Mouse (Mus musculus) liver, adult 2 months (tissue): ENCODE measurements around the gene Ppef2. TPM values are rescaled to one million over a fixed set of nuclear protein-coding genes. Genes with fewer than 3 reads are reported as not detected.

Experiments used
- DNase-seq: peaks from one replicate; pipeline ENCODE4 v3.0.0-alpha.2; 2011; ENCODE audit warnings: low read depth, low spot score; ENCODE audit errors: extremely low read depth
- H3K27ac ChIP-seq: fragments of 200-500 bp; replicated peaks from 2 replicates; pipeline ENCODE4 v1.5.1; 2012; ENCODE audit warnings: low read depth, mild to moderate bottlenecking, control low read depth, inconsistent platforms, low read length; ENCODE audit not compliant: insufficient read depth
- H3K27me3 ChIP-seq: fragments of 200-500 bp; 2 replicates; pipeline ENCODE4 v1.6.1; 2012; ENCODE audit warnings: mild to moderate bottlenecking, moderate library complexity, low read length, inconsistent platforms; ENCODE audit not compliant: control insufficient read depth, insufficient read depth
- H3K36me3 ChIP-seq: fragments of 200-500 bp; 2 replicates; pipeline ENCODE4 v1.6.1; 2012; ENCODE audit warnings: low read length, inconsistent platforms; ENCODE audit not compliant: control insufficient read depth, insufficient read depth
- H3K4me1 ChIP-seq: fragments of 200-500 bp; 2 replicates; pipeline ENCODE4 v1.6.1; 2011; ENCODE audit warnings: low read length; ENCODE audit not compliant: control insufficient read depth, insufficient read depth
- H3K4me3 ChIP-seq: fragments of 200-500 bp; 2 replicates; pipeline ENCODE4 v1.5.1; 2011; ENCODE audit warnings: low read depth, mild to moderate bottlenecking, control low read depth, low read length, moderate library complexity; ENCODE audit not compliant: insufficient read depth
- H3K79me2 ChIP-seq: fragments of 200-500 bp; 2 replicates; pipeline ENCODE4 v1.6.1; 2012; ENCODE audit warnings: inconsistent platforms, mild to moderate bottlenecking, low read length, moderate library complexity; ENCODE audit not compliant: control insufficient read depth, insufficient read depth
- H3K9ac ChIP-seq: fragments of 200-500 bp; 2 replicates; pipeline ENCODE4 v1.6.1; 2012; ENCODE audit warnings: low read depth, mild to moderate bottlenecking, control low read depth, inconsistent platforms, low read length
- CTCF ChIP-seq: fragments of 200-500 bp; IDR thresholded peaks from 2 replicates; pipeline ENCODE4 v1.5.1; 2011; ENCODE audit warnings: low read depth, low read length, control low read depth
- POLR2A ChIP-seq: fragments of 200-500 bp; IDR thresholded peaks from 2 replicates; pipeline ENCODE4 v1.6.1; 2011; ENCODE audit warnings: low read length, control low read depth; ENCODE audit not compliant: insufficient read depth; ENCODE audit errors: extremely low read depth
- WGBS: fragments of 180-500 bp; shearing (Covaris S2); methylation state at CpG from one replicate; pipeline ENCODE4 v1.1.7; 2018; 5-methylcytosine and 5-hydroxymethylcytosine counted together
- polyA plus RNA-seq: library from polyadenylated mRNA; depleted of rRNA; stranded (reverse); fragments of >200 nt; gene quantifications from 2 replicates; pipeline ENCODE4 v1.2.3, GENCODE M21; 2012
- total RNA-seq: library from RNA; depleted of rRNA; stranded (reverse); fragments of >200 nt; gene quantifications from 2 replicates; pipeline ENCODE4 v1.2.3, GENCODE M21; 2014

Gene Ppef2
- total and polyA plus RNA-seq, 2 experiments: 0.27 TPM; not detected in 1

DNA sequence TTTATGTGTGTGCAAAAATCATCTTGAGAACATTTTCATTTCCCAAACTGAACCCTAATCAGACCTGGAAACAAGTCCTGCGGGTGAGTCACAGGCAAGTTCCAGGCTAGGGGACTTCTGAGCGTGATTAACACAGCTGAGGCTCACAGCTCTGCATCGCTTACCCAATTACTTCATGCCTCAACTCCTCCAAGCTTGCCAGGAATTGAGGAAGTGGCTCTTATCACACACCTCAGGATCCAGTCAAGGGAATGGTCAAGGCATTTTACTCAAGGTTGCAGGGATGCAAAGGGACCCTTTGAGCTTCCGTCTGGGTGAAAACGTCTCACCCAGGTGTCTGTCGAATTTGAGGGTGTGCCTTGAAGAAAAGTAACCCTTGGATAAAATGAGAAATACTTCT is 36.3 kb downstream of the Ppef2 start:
- H3K27me3 ChIP-seq: no peaks in the 10 kb centered on the region
- WGBS: 73% methylated on average over 6 of the region's 6 CpGs
- H3K36me3 ChIP-seq: no peaks in the 10 kb centered on the region
- H3K9ac ChIP-seq: no peak overlapping the region
- H3K4me1 ChIP-seq: no peaks in the 10 kb centered on the region
- no peak overlapping the region for H3K4me3 ChIP-seq
- no peaks in the 10 kb centered on the region for H3K79me2 ChIP-seq
- H3K27ac ChIP-seq: no peak overlapping the region
- TF ChIP-seq CTCF: no peak
- no peak for DNase-seq

- Histone ChIP-seq H3K79me2 (no peaks in the 10 kb centered on the region), H3K27ac (no peak overlapping the region), H3K4me1 (no peaks in the 10 kb centered on the region), H3K9ac (no peak overlapping the region), H3K27me3 (no peaks in the 10 kb centered on the region), H3K4me3 (no peak overlapping the region), H3K36me3 (no peaks in the 10 kb centered on the region)
- 76% methylated on average over 17 of the region's 17 CpGs for WGBS
- no peak for TF ChIP-seq CTCF
- TF ChIP-seq POLR2A: no peak
- DNase-seq: no peak
Measured at GRCm38 (mm10) chr5:92218915-92219793, 36.9 kb downstream of the Ppef2 start.

GRCm38 (mm10) chr5:92215308-92215707 is 40.8 kb downstream of the Ppef2 start, which contains the start of gene U90926:
TSS of gene U90926 (minus strand) at chr5:92215408.
- no peak within 1 kb of the TSS for H3K4me3 ChIP-seq
- no peak within 1 kb of the TSS for H3K9ac ChIP-seq
- no peak for DNase-seq
- no peak for TF ChIP-seq POLR2A
- no peak for TF ChIP-seq CTCF
- H3K79me2 ChIP-seq: no peaks in the 10 kb centered on the region
- 92% methylated on average over 4 of the region's 4 CpGs for WGBS
- no peaks in the 10 kb centered on the region for H3K4me1 ChIP-seq
- H3K27me3 ChIP-seq: no peaks in the 10 kb centered on the region
- no peak within 1 kb of the TSS for H3K27ac ChIP-seq
- no peaks in the 10 kb centered on the region for H3K36me3 ChIP-seq

- H3K27ac ChIP-seq: no peak overlapping the region
- TF ChIP-seq CTCF (no peak), POLR2A (no peak)
- no peaks in the 10 kb centered on the region for H3K36me3 ChIP-seq
- H3K9ac ChIP-seq: no peak overlapping the region
- DNase-seq: peak; percentile 22
- H3K79me2 ChIP-seq: no peaks in the 10 kb centered on the region
- H3K4me3 ChIP-seq: no peak overlapping the region
- no peaks in the 10 kb centered on the region for H3K27me3 ChIP-seq
- H3K4me1 ChIP-seq: no peaks in the 10 kb centered on the region
- 77% methylated on average over 4 of the region's 4 CpGs for WGBS
Measured at GRCm38 (mm10) chr5:92212231-92212630, 43.8 kb downstream of the Ppef2 start.

- WGBS: 87% methylated on average over 8 of the region's 8 CpGs
- Histone ChIP-seq H3K27ac (no peak overlapping the region), H3K36me3 (no peaks in the 10 kb centered on the region), H3K9ac (no peak overlapping the region), H3K27me3 (no peaks in the 10 kb centered on the region), H3K4me3 (no peak overlapping the region), H3K4me1 (peaks cover 9% of the 10 kb centered on the region; the same call in 1 of the 2 replicates), H3K79me2 (no peaks in the 10 kb centered on the region)
- TF ChIP-seq POLR2A (no peak), CTCF (no peak)
- DNase-seq: no peak
Measured at GRCm38 (mm10) chr5:92210205-92210604, 45.9 kb downstream of the Ppef2 start.

DNA sequence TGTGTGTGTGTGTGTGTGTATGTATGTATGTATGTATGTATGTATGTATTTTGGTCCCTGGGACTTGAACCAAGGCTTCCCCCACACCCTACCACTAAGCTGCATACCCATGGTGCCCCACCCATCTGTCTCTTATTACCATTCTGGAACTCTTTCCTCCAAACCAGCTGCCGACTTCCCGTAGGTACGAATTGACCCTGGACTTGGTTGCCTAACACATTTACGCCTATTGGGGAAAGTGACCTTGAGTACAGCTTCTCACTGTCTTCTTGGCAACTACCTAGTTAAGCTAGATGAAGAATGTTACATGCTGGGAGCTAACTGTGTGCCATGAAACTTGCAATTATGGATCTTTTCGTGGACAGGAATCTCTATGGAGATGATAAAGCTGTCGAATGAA is 50.0 kb downstream of the Ppef2 start:
- Histone ChIP-seq H3K79me2 (no peaks in the 10 kb centered on the region), H3K36me3 (peaks cover 14% of the 10 kb centered on the region), H3K4me1 (peaks cover 27% of the 10 kb centered on the region), H3K9ac (no peak overlapping the region), H3K27ac (peak overlapping the region; percentile 83), H3K4me3 (no peak overlapping the region), H3K27me3 (no peaks in the 10 kb centered on the region)
- TF ChIP-seq CTCF (no peak), POLR2A (no peak)
- DNase-seq: peak; percentile 57
- 41% methylated on average over 6 of the region's 6 CpGs for WGBS
